Mouse (Mus musculus): ENCODE results near the gene Gm43638.
"Not testable (repeated sequence)": the region's sequence is repeated elsewhere in the genome, so short reads cannot be mapped to it uniquely, and the experiment has no call there.

DNA sequence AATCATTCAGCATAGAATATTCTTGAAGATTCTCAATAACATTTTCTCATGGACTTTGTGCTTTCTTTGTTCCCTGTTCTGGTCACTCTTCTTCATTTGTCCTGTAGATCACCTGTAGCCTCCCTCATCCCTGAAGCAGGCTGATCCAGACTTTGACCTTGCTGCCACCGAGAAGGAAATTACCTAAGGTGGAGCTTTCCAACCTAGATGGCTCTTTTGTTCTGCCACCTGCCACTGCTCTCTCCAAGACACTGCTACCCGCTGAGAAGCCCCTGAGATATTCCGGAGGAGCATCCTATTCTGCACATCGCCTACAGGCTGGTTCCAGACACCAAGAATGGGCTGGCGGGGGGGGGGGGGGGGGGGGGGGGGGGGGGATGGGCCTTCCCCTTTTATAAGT, 34.1 kb downstream of the Gm43638 start:
- TF ChIP-seq CTCF (IDR thresholded peaks at IDR 0.05; ENCODE audit: low read depth); EP300 (optimal IDR thresholded peaks at IDR 0.05): not testable (repeated sequence)
